Mouse (Mus musculus) intestine, embryonic 15.5 days (tissue): ENCODE results near the gene Wdr76. TPM values are rescaled to one million over a fixed set of nuclear protein-coding genes. Genes with fewer than 3 reads are reported as not detected.

Source experiments
- ATAC-seq: fragments of 200-750 bp; cut with Nextera tagmentation; 2 replicates; pipeline ENCODE4 v1.8.0; 2017; ENCODE audit warnings: moderate TSS enrichment, moderate library complexity
- H3K27ac ChIP-seq: fragments of 300-500 bp; sonication (generic); 2 replicates; pipeline ENCODE4 v1.5.1; 2015; ENCODE audit warnings: mild to moderate bottlenecking, inconsistent platforms
- H3K27me3 ChIP-seq: fragments of 300-500 bp; sonication (generic); replicated peaks from 2 replicates; pipeline ENCODE4 v1.6.1; 2015; ENCODE audit warnings: inconsistent platforms
- H3K36me3 ChIP-seq: fragments of 300-500 bp; sonication (generic); 2 replicates; pipeline ENCODE4 v1.6.1; 2015; ENCODE audit warnings: inconsistent platforms
- H3K4me1 ChIP-seq: fragments of 300-500 bp; sonication (generic); replicated peaks from 2 replicates; pipeline ENCODE4 v1.6.1; 2015; ENCODE audit warnings: inconsistent platforms
- H3K4me2 ChIP-seq: fragments of 300-500 bp; sonication (generic); replicated peaks from 2 replicates; pipeline ENCODE4 v1.6.1; 2015; ENCODE audit warnings: mild to moderate bottlenecking, inconsistent platforms
- H3K4me3 ChIP-seq: fragments of 300-500 bp; sonication (generic); replicated peaks from 2 replicates; pipeline ENCODE4 v1.5.1; 2015; ENCODE audit warnings: inconsistent platforms
- H3K9ac ChIP-seq: fragments of 300-500 bp; sonication (generic); 2 replicates; pipeline ENCODE4 v1.6.1; 2015; ENCODE audit warnings: inconsistent platforms
- H3K9me3 ChIP-seq: fragments of 300-500 bp; sonication (generic); 2 replicates; pipeline ENCODE4 v1.6.1; 2016; ENCODE audit warnings: inconsistent platforms
- WGBS: fragments of 180-500 bp; shearing (Covaris S2); methylation state at CpG from one replicate; pipeline ENCODE4 v1.1.7; 2015; 5-methylcytosine and 5-hydroxymethylcytosine counted together
- polyA plus RNA-seq: library from polyadenylated mRNA; unstranded; fragments of >200 nt; fragmentation: Nextera tagmentation; extraction: Ambion mirVana; gene quantifications from 2 replicates; pipeline ENCODE4 v1.2.1, GENCODE M21; 2015

The Wdr76 gene
- polyA plus RNA-seq, 1 experiment from 2014 or later: 8.6 TPM

- no peak overlapping the region; the same call in 1 of the 2 replicates for H3K9ac ChIP-seq
- 0 out of 2 replicates have a peak, but pooled peaks cover 5% of the 10 kb centered on the region for H3K4me1 ChIP-seq
- 46% methylated on average over 5 of the region's 5 CpGs for WGBS
- no peak overlapping the region for H3K4me3 ChIP-seq
- no peaks in the 10 kb centered on the region for H3K36me3 ChIP-seq
- no peaks in the 10 kb centered on the region; the same call in 1 of the 2 replicates for H3K27me3 ChIP-seq
- no peak for ATAC-seq
- H3K4me2 ChIP-seq: no peak overlapping the region
- H3K27ac ChIP-seq: no peak overlapping the region
- H3K9me3 ChIP-seq: no peaks in the 10 kb centered on the region
Observed at GRCm38 (mm10) chr2:121584705-121585104, 78.2 kb downstream of the Wdr76 start.

DNA sequence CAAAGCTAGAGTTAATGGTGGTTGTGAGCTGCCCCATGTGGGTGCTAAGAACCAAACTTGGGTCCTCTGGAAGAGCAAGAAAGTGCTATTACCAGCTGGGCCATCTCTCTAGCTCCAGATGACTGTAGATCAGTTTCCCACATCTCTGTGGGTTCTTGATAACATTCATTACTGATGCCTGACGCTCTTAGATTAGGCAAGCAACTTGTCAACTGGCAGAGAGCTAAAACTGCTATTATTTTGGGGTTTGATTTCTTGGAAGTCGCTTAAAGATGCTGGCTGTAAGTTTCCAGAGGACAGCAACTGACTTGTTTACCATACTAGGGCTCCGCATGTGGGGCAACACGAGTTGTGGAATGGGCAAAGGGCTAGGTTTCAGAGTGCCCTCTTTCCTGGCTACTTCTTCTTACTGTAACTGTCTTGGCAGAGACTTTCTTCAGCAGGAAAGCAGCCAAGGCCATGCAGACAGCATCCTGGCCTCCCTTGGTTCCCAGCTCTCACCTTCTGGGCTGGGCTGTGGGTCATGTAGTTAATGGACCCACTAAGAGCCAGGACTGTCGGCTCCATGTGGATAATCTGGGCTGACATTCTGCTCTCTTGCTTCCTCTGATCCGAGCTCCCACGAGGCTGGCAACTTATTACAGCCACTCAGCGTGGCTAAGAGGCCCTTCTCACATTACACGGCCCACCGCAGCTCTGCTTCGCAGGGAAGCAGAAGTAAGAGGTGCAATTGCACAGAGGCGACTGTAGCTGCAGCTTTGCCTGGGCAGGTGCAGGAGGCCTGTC is 81.2 kb downstream of the Wdr76 start:
- H3K27ac ChIP-seq: no peak overlapping the region
- H3K9ac ChIP-seq: no peak overlapping the region; the same call in 1 of the 2 replicates
- no peak overlapping the region for H3K4me3 ChIP-seq
- WGBS: 33% methylated on average over 12 of the region's 12 CpGs
- H3K4me2 ChIP-seq: no peak overlapping the region
- 0 out of 2 replicates have a peak, but pooled peaks cover 5% of the 10 kb centered on the region for H3K4me1 ChIP-seq
- no peaks in the 10 kb centered on the region for H3K36me3 ChIP-seq
- no peaks in the 10 kb centered on the region; the same call in 1 of the 2 replicates for H3K27me3 ChIP-seq
- no peak; the same call in 1 of the 2 replicates for ATAC-seq
- H3K9me3 ChIP-seq: no peaks in the 10 kb centered on the region

- peak; percentile 63 for ATAC-seq
- WGBS: 42% methylated on average over 4 of the region's 4 CpGs
Observed at GRCm38 (mm10) chr2:121588309-121588694, 81.8 kb downstream of the Wdr76 start.

GRCm38 (mm10) chr2:121594131-121594530 is 87.6 kb downstream of the Wdr76 start:
- H3K4me3 ChIP-seq: no peak overlapping the region
- H3K36me3 ChIP-seq: no peaks in the 10 kb centered on the region
- WGBS: 47% methylated on average over 3 of the region's 3 CpGs
- ATAC-seq: no peak
- H3K9me3 ChIP-seq: no peaks in the 10 kb centered on the region
- H3K4me1 ChIP-seq: peaks cover 12% of the 10 kb centered on the region
- H3K27ac ChIP-seq: no peak overlapping the region
- H3K4me2 ChIP-seq: peak overlapping the region; percentile 37; the same call in 1 of the 2 replicates
- no peak overlapping the region for H3K9ac ChIP-seq
- H3K27me3 ChIP-seq: no peaks in the 10 kb centered on the region

More at GRCm38 (mm10) chr2:121588309-121588694, 81.8 kb downstream of the Wdr76 start:
- no peak overlapping the region for H3K27ac ChIP-seq
- no peak overlapping the region for H3K9ac ChIP-seq
- H3K9me3 ChIP-seq: no peaks in the 10 kb centered on the region
- H3K36me3 ChIP-seq: no peaks in the 10 kb centered on the region
- H3K4me1 ChIP-seq: 0 out of 2 replicates have a peak, but pooled peaks cover 5% of the 10 kb centered on the region
- no peak overlapping the region for H3K4me3 ChIP-seq
- no peak overlapping the region for H3K4me2 ChIP-seq
- H3K27me3 ChIP-seq: no peaks in the 10 kb centered on the region

Other genes with a start within 250 kb of the Wdr76 start
- 40.1 and 43.4 TPM in 2 replicates for gene Trp53bp1, start 235.3 kb upstream of the Wdr76 start, polyA plus RNA-seq
- 2.7 and 4.2 TPM in 2 replicates for gene Map1a, start 217.1 kb upstream of the Wdr76 start, polyA plus RNA-seq
- 15.4 and 16.3 TPM in 2 replicates for gene Ppip5k1, start 151.3 kb upstream of the Wdr76 start, polyA plus RNA-seq
- 417 and 490 TPM in 2 replicates for gene Ckmt1, start 149.0 kb upstream of the Wdr76 start, polyA plus RNA-seq
- gene Strc, start 119.6 kb upstream of the Wdr76 start, polyA plus RNA-seq: not detected in 2 replicates
- gene Pdia3, start 92.9 kb upstream of the Wdr76 start, polyA plus RNA-seq: 834 and 874 TPM in 2 replicates
- gene Catsper2, start 92.9 kb upstream of the Wdr76 start, polyA plus RNA-seq: 1.1 and 2.0 TPM in 2 replicates
- 8.5 and 9.2 TPM in 2 replicates for gene Ell3, start 62.4 kb upstream of the Wdr76 start, polyA plus RNA-seq
- 476 and 498 TPM in 2 replicates for gene Serf2, start 57.5 kb upstream of the Wdr76 start, polyA plus RNA-seq
- 88.6 and 101 TPM in 2 replicates for gene Hypk, start 53.4 kb upstream of the Wdr76 start, polyA plus RNA-seq
- 0.23 and 0.30 TPM in 2 replicates for gene Serinc4, start 49.9 kb upstream of the Wdr76 start, polyA plus RNA-seq
- 41.5 and 42.6 TPM in 2 replicates for gene Mfap1b, start 32.7 kb upstream of the Wdr76 start, polyA plus RNA-seq
- gene Mfap1a, start 58 bp upstream of the Wdr76 start, polyA plus RNA-seq: 19.8 and 20.8 TPM in 2 replicates